In genomic region chr15:80097999-80098461, GRCm38 (mm10) we compare ENCODE assay signal across 10 mouse cellular contexts. TPM values are rescaled to one million over a fixed set of nuclear protein-coding genes. Genes with fewer than 3 reads are reported as not detected.
DNase-seq lines count a peak whose midpoint lies in the region; ATAC-seq and TF ChIP-seq lines count a peak whose summit lies in the region.
"Had no signal": no experiment of that assay in that cellular context is flagged by ENCODE, and none has a peak within 500 bp of the region (broad histone marks: within the 10 kb centered on the region; RNA-seq: fewer than 3 reads in every experiment).

No protein-coding gene starts in this region.

- ATAC-seq in liver, postnatal 0 days, result peak; percentile 84
- ATAC-seq: forebrain, embryonic 15.5 days had no signal

- H3K27me3 ChIP-seq in liver, postnatal 0 days (ENCODE audit: insufficient read depth, low read length), result 0 out of 2 replicates have a peak, but pooled peaks cover under 1% of the 10 kb centered on the region
- H3K27me3 ChIP-seq in spleen, adult 2 months (ENCODE audit: control insufficient read depth, insufficient read depth, low read length), result no peaks in the 10 kb centered on the region
- H3K27me3 ChIP-seq: forebrain, embryonic 15.5 days had no signal

- peak; percentile 32 to 53 for DNase-seq in cerebellum, adult 18-20 months
- DNase-seq in cerebellum, adult 11 months, result no peak
- DNase-seq in layer of hippocampus, adult 2 months (ENCODE audit: low spot score in 2 of 2), result no peak
- DNase-seq in layer of hippocampus, postnatal 25 days (ENCODE audit: extremely low spot score in 1 of 2, low spot score in 1 of 2), result no peak
- DNase-seq in liver, postnatal 0 days, result peak; percentile 78
- no peak for DNase-seq in spleen, adult 2 months (ENCODE audit: low read depth in 1 of 2, low spot score in 2 of 2)
- DNase-seq in adrenal gland, adult 8-10 months, result no peak
- DNase-seq in cerebellum, postnatal 10 days, result no peak
- DNase-seq: layer of hippocampus, postnatal 36 days had no signal

- H3K4me1 ChIP-seq in liver, postnatal 0 days (ENCODE audit: insufficient read depth), result peaks cover 19% of the 10 kb centered on the region
- H3K4me1 ChIP-seq in spleen, adult 2 months (ENCODE audit: control insufficient read depth, insufficient read depth, insufficient read length), result no peaks in the 10 kb centered on the region

- no peak for TF ChIP-seq POLR2A in spleen, adult 2 months (IDR thresholded peaks at IDR 0.05; ENCODE audit: low read depth, low read length)

- H3K27ac ChIP-seq in layer of hippocampus, adult 2 months, result peak overlapping the region; percentile 79; the same call in 1 of the 2 replicates
- peak overlapping the region; percentile 95 for H3K27ac ChIP-seq in liver, postnatal 0 days (ENCODE audit: low read depth)
- H3K27ac ChIP-seq in spleen, adult 2 months (ENCODE audit: insufficient read depth, low read length), result peak overlapping the region; percentile 26; the same call in 1 of the 2 replicates
- H3K27ac ChIP-seq: forebrain, embryonic 15.5 days had no signal

- H3K9me3 ChIP-seq in liver, postnatal 0 days (ENCODE audit: low read length), result no peaks in the 10 kb centered on the region
- H3K9me3 ChIP-seq: forebrain, embryonic 15.5 days had no signal

- no peaks in the 10 kb centered on the region for H3K36me3 ChIP-seq in liver, postnatal 0 days (replicated peaks; ENCODE audit: insufficient read depth, low read length)
- H3K36me3 ChIP-seq in spleen, adult 2 months (ENCODE audit: control insufficient read depth, insufficient read depth, low read length), result no peaks in the 10 kb centered on the region
- H3K36me3 ChIP-seq: forebrain, embryonic 15.5 days had no signal

- WGBS in liver, postnatal 0 days (ENCODE audit: insufficient replicate concordance), result 39% methylated on average over 8 of the region's 8 CpGs
- WGBS in spleen, adult 2 months, result 73% methylated on average over 8 of the region's 8 CpGs

- peak overlapping the region; percentile 59 for H3K9ac ChIP-seq in liver, postnatal 0 days (replicated peaks)

- TF ChIP-seq CTCF in layer of hippocampus, adult 2 months (conservative IDR thresholded peaks at IDR 0.05), result no peak
- no peak for TF ChIP-seq CTCF in liver, postnatal 0 days (IDR thresholded peaks at IDR 0.05; ENCODE audit: low read depth)
- no peak for TF ChIP-seq CTCF in spleen, adult 2 months (IDR thresholded peaks at IDR 0.05; ENCODE audit: extremely low read depth, insufficient read depth, insufficient read length, insufficient replicate concordance)

- H3K4me2 ChIP-seq in liver, postnatal 0 days (ENCODE audit: low read depth, low read length), result peak overlapping the region; percentile 71
- H3K4me2 ChIP-seq: forebrain, embryonic 15.5 days had no signal

- H3K4me3 ChIP-seq in layer of hippocampus, adult 2 months, result peak overlapping the region; percentile 4; the same call in 1 of the 2 replicates
- H3K4me3 ChIP-seq in liver, postnatal 0 days (ENCODE audit: low read depth, low read length), result peak overlapping the region; percentile 38
- H3K4me3 ChIP-seq in spleen, adult 2 months (ENCODE audit: extremely low read depth, insufficient read depth, insufficient read length), result no peak overlapping the region
- H3K4me3 ChIP-seq: forebrain, embryonic 15.5 days had no signal

- TF ChIP-seq EP300 in liver, postnatal 0 days (IDR thresholded peaks at IDR 0.05; ENCODE audit: low read depth), result peak; percentile 83

RNA-seq across cellular contexts. Expression of gene Rpl3, which starts 6.4 kb away (rescaled TPM):
- total RNA-seq in layer of hippocampus, adult 2 months (2021), result 100 to 1,000 TPM; 558 to 583 TPM
- 100 to 1,000 TPM; 494 to 606 TPM for total RNA-seq in layer of hippocampus, postnatal 25 days (2021)
- polyA plus RNA-seq in liver, postnatal 0 days (2015; fragmentation: Nextera tagmentation; extraction: Ambion mirVana), result 394 and 407 TPM in 2 replicates
- 550 and 833 TPM in 2 replicates for polyA plus RNA-seq in spleen, adult 2 months (2012; rRNA removed)
- 100 to 1,000 TPM; 541 to 649 (median 631) TPM for total RNA-seq in adrenal gland, adult 8-10 months (2022)

RNA-seq across cellular contexts. Expression of gene Syngr1, which starts 6.9 kb away (rescaled TPM):
- total RNA-seq in layer of hippocampus, adult 2 months (2021), result 100 to 1,000 TPM; 356 to 380 TPM
- 100 to 1,000 TPM; 387 to 409 TPM for total RNA-seq in layer of hippocampus, postnatal 25 days (2021)
- 10.3 and 10.4 TPM in 2 replicates for polyA plus RNA-seq in liver, postnatal 0 days (2015; fragmentation: Nextera tagmentation; extraction: Ambion mirVana)
- polyA plus RNA-seq in spleen, adult 2 months (2012; rRNA removed), result 9.9 and 13.5 TPM in 2 replicates
- total RNA-seq in adrenal gland, adult 8-10 months (2022), result 10 to 100 TPM; 32.7 to 65.7 (median 48.7) TPM

RNA-seq across cellular contexts. Expression of gene Tab1, which starts 34.9 kb away (rescaled TPM):
- total RNA-seq in layer of hippocampus, adult 2 months (2021), result 10 to 100 TPM; 28.2 to 30.2 TPM
- 10 to 100 TPM; 25.1 to 33.8 TPM for total RNA-seq in layer of hippocampus, postnatal 25 days (2021)
- polyA plus RNA-seq in liver, postnatal 0 days (2015; fragmentation: Nextera tagmentation; extraction: Ambion mirVana), result 7.0 and 7.5 TPM in 2 replicates
- polyA plus RNA-seq in spleen, adult 2 months (2012; rRNA removed), result 16.1 and 21.4 TPM in 2 replicates
- total RNA-seq in adrenal gland, adult 8-10 months (2022), result 10 to 100 TPM; 16.2 to 31.8 (median 26.8) TPM

Comparison
In these comparisons a context has a peak if more than half of its experiments do, and no peak if none do; other contexts are left out.
1. DNase-seq: peak in cerebellum, adult 18-20 months (2 of 2) and liver, postnatal 0 days (single experiment); none in cerebellum, adult 11 months (single experiment), layer of hippocampus, adult 2 months (0 of 2), layer of hippocampus, postnatal 25 days (0 of 2), spleen, adult 2 months (0 of 2), adrenal gland, adult 8-10 months (single experiment) and cerebellum, postnatal 10 days (0 of 2).
2. H3K27ac ChIP-seq: peak in every context shown above with its lines; median percentile 95 in liver, postnatal 0 days; 79 in layer of hippocampus, adult 2 months; 26 in spleen, adult 2 months.
3. RNA of gene Syngr1, which starts 6.9 kb away (total RNA-seq): 387 to 409 TPM in layer of hippocampus, postnatal 25 days and 356 to 380 TPM in layer of hippocampus, adult 2 months; 32.7 to 65.7 TPM in adrenal gland, adult 8-10 months; every median in the first group is over 4 times any median in the second.